Mouse (Mus musculus): ENCODE data around the gene Ephx3. TPM values are rescaled to one million over a fixed set of nuclear protein-coding genes. Genes with fewer than 3 reads are reported as not detected.
"Not testable (repeated sequence)": the region's sequence is repeated elsewhere in the genome, so short reads cannot be mapped to it uniquely, and the experiment has no call there.

The Ephx3 gene
- polyA plus RNA-seq (2014; fragmentation: Nextera tagmentation; extraction: Ambion mirVana) = 0.07 and 0.12 TPM in 2 replicates

DNA sequence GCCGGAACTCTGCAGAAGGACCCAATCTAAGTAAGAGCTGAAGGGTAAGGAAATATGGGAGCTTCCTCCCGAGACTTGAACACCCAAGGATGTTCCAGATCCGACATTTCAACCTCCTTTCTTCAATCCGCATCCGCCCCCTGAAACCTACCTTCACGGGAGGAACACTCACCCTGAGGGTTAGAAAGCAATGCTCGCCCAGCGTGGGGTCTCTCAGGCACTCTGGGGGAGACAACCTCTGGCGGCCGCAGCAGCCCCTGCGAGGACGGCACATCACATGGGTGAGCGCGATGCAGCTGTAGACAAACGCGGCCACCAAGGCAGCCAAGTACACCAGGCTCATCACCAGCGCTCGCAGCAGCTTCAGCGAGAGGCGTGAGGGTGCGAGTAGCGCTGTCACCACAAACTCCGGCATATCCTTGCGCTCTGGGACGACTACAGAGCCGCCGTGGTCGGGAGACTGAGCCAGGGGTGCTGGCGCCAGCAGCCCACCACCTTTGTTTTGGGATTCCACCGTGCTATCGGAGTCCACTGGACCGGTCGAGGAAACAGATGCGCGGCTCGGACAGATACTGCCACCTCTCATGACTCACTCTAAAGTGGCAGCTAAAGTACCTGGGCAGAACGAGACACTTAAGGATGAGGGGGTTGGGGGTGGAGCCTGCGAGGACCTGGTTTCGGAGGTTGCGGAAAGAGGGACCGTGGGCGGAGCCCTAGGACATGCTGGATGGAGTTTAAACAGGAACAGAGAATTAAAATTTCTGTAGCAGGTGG is at the start of gene Ephx3:
Ephx3 (minus strand) TSS at position 687 of the 774 bp plus-strand sequence.
- Histone ChIP-seq H3K4me3 (ENCODE audit: low read depth, low read length) (peak within 1 kb of the TSS; percentile 29), H3K9me3 (ENCODE audit: control insufficient read depth, low read length) (no peaks in the 10 kb centered on the region), H3K4me2 (peak within 1 kb of the TSS; percentile 66), H3K9ac (ENCODE audit: low read length) (peak within 1 kb of the TSS; percentile 55), H3K27ac (ENCODE audit: low read depth, low read length) (no peak within 1 kb of the TSS), H3K36me3 (ENCODE audit: control insufficient read depth, insufficient read depth, low read length) (no peaks in the 10 kb centered on the region), H3K4me1 (ENCODE audit: control insufficient read depth, insufficient read depth, low read length) (peaks cover 8% of the 10 kb centered on the region), H3K27me3 (ENCODE audit: control insufficient read depth, insufficient read depth, low read length) (peaks cover 11% of the 10 kb centered on the region)
- 8% methylated on average over 42 of the region's 42 CpGs for WGBS
- ATAC-seq (ENCODE audit: low FRiP score) (peak; percentile 61; the same call in 1 of the 2 replicates), DNase-seq (ENCODE audit: low spot score, missing footprints) (peak; percentile 92)

DNA sequence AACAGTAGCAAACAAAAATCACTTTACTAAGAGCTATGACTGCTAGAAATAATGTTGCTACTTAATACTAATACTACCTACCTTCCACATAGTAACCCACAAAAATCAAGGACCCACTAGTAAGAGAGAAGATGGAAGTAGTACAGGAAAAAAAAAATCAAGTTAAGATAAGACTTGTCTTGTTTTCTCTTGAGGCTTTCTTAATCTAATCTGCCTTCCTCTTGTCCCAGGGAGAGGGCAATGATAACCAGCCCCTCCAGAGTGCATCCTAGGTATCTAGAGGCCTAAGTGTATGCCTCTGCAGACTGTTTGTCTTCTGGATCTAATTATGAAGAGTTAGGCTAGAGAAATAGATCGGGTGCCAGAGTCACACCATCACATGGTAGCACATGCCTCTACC is 49.2 kb upstream of the Ephx3 start:
- no peaks in the 10 kb centered on the region for H3K27me3 ChIP-seq (ENCODE audit: control insufficient read depth, insufficient read depth, low read length)
- H3K4me1 ChIP-seq (ENCODE audit: control insufficient read depth, insufficient read depth, low read length) = peaks cover 3% of the 10 kb centered on the region; the same call in 1 of the 2 replicates
- no peak overlapping the region for H3K27ac ChIP-seq (ENCODE audit: low read depth, low read length)
- H3K9ac ChIP-seq (ENCODE audit: low read length) = no peak overlapping the region
- H3K9me3 ChIP-seq (ENCODE audit: control insufficient read depth, low read length) = no peaks in the 10 kb centered on the region
- H3K4me2 ChIP-seq = no peak overlapping the region
- ATAC-seq (ENCODE audit: low FRiP score) (no peak), DNase-seq (ENCODE audit: low spot score, missing footprints) (no peak)
- H3K4me3 ChIP-seq (ENCODE audit: low read depth, low read length) = no peak overlapping the region
- 81% methylated on average over 1 of the region's 1 CpGs for WGBS
- no peaks in the 10 kb centered on the region for H3K36me3 ChIP-seq (ENCODE audit: control insufficient read depth, insufficient read depth, low read length)

DNA sequence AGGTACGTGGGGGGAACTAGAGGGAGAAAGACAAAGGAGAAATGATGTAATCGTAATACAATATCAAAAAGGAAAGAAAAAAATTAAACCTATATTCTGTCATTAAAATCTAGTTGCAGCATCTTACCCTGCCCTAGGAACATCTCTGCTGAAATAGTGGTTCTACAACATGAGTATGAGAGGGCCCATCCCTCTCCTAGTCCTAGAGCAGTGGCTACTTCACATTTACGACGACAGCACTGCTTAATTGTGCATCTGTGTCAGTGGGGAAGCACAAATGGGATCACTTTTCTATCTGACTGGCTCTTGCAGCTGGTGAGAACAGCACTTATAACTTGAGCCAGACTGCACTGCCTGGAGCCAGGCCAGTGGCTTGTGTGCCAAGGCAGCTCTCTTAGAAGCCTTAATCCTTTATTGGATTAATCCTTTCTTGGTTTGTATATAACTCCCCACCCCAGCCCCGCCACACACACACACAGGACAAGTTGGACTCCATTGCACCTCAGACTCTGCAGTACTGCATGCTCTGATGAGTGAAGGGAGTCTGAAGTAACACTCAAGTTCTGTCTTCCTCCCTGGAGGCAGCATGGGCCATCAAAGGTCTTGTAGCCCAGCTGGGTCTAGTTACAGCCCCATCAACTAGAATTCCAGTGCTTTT is 46.3 kb upstream of the Ephx3 start:
- H3K27ac ChIP-seq (ENCODE audit: low read depth, low read length) = no peak overlapping the region
- DNase-seq (ENCODE audit: low spot score, missing footprints) (no peak), ATAC-seq (ENCODE audit: low FRiP score) (peak; percentile 22; the same call in 1 of the 2 replicates)
- H3K9me3 ChIP-seq (ENCODE audit: control insufficient read depth, low read length) = no peaks in the 10 kb centered on the region
- H3K9ac ChIP-seq (ENCODE audit: low read length) = no peak overlapping the region
- WGBS = 77% methylated on average over 5 of the region's 5 CpGs
- H3K36me3 ChIP-seq (ENCODE audit: control insufficient read depth, insufficient read depth, low read length) = no peaks in the 10 kb centered on the region
- no peak overlapping the region for H3K4me3 ChIP-seq (ENCODE audit: low read depth, low read length)
- H3K4me1 ChIP-seq (ENCODE audit: control insufficient read depth, insufficient read depth, low read length) = peaks cover 3% of the 10 kb centered on the region; the same call in 1 of the 2 replicates
- H3K4me2 ChIP-seq = no peak overlapping the region
- H3K27me3 ChIP-seq (ENCODE audit: control insufficient read depth, insufficient read depth, low read length) = no peaks in the 10 kb centered on the region

DNA sequence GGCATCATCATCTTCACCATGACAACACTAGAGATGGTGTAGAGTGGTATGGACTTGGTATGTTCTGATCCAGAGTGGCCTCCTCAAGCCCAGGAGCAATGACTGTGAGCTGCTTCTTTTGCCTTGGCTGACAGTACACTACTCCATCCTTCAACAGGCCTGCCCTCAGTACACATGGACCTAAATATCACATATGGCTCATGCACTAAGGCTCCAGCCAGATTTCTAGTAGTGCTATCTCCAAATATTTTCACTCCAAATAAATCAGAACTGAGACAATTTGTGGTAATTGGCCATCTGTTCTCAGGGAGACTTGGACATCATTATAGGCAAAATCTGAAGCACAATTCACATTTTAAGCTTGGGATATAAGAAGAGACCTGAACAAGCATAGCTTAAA is 43.8 kb upstream of the Ephx3 start:
- peaks cover 3% of the 10 kb centered on the region; the same call in 1 of the 2 replicates for H3K4me1 ChIP-seq (ENCODE audit: control insufficient read depth, insufficient read depth, low read length)
- no peaks in the 10 kb centered on the region for H3K27me3 ChIP-seq (ENCODE audit: control insufficient read depth, insufficient read depth, low read length)
- no peak overlapping the region for H3K27ac ChIP-seq (ENCODE audit: low read depth, low read length)
- no peaks in the 10 kb centered on the region for H3K9me3 ChIP-seq (ENCODE audit: control insufficient read depth, low read length)
- no peak for DNase-seq (ENCODE audit: low spot score, missing footprints)
- no peak for ATAC-seq (ENCODE audit: low FRiP score)
- H3K4me2 ChIP-seq = no peak overlapping the region
- H3K4me3 ChIP-seq (ENCODE audit: low read depth, low read length) = no peak overlapping the region
- H3K36me3 ChIP-seq (ENCODE audit: control insufficient read depth, insufficient read depth, low read length) = peaks cover 3% of the 10 kb centered on the region; the same call in 1 of the 2 replicates
- H3K9ac ChIP-seq (ENCODE audit: low read length) = no peak overlapping the region

DNA sequence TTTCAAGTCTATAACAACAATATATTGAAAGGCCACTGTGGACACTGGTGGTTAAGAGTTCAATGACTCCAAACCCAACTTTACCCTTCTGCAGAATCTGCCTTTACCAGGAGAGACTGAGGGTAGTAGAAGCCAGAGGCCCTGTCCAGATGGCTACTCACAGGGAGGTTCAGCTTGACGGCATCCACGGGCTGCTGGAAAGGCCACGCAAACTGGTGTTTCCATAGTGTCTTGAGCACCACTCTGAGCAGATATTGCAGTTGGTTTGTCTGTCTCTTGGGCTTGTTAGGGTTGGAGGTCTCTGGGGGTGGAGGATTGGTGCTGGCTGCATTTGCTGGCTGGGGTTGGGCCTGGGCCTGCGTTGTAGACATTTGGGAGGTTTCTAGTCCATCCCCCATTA is 39.9 kb upstream of the Ephx3 start:
- WGBS = 98% methylated on average over 4 of the region's 4 CpGs
- H3K27me3 ChIP-seq (ENCODE audit: control insufficient read depth, insufficient read depth, low read length) = no peaks in the 10 kb centered on the region

DNA sequence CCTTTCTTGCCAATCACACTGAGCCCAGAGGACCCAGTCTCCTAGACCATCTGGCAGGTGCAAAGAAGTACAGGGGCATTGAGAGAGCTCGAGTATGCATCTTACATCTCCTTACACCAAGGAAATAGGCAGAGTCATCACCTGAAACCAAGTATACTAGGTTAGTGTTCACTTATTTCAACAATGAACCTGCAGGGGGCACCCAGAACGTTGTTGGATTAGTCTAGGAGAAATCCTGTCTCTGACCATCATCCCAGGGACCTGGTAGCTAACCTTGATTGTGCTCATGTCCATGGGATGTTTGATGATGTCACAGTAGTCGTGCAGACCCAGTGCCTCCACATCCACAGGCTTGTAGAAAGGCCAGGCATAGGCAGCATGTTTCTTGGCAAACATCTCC is 31.5 kb upstream of the Ephx3 start:
- Histone ChIP-seq H3K36me3 (ENCODE audit: control insufficient read depth, insufficient read depth, low read length) (peaks cover 31% of the 10 kb centered on the region), H3K27ac (ENCODE audit: low read depth, low read length) (no peak overlapping the region), H3K27me3 (ENCODE audit: control insufficient read depth, insufficient read depth, low read length) (no peaks in the 10 kb centered on the region), H3K9me3 (ENCODE audit: control insufficient read depth, low read length) (no peaks in the 10 kb centered on the region), H3K4me2 (no peak overlapping the region), H3K9ac (ENCODE audit: low read length) (no peak overlapping the region), H3K4me1 (ENCODE audit: control insufficient read depth, insufficient read depth, low read length) (no peaks in the 10 kb centered on the region), H3K4me3 (ENCODE audit: low read depth, low read length) (no peak overlapping the region)
- ATAC-seq (ENCODE audit: low FRiP score) (no peak), DNase-seq (ENCODE audit: low spot score, missing footprints) (no peak)
- WGBS = 72% methylated on average over 3 of the region's 3 CpGs

More for the DNA sequence above, 39.9 kb upstream of the Ephx3 start:
- ATAC-seq (ENCODE audit: low FRiP score) (no peak), DNase-seq (ENCODE audit: low spot score, missing footprints) (no peak)
- H3K4me2 ChIP-seq = no peak overlapping the region
- no peaks in the 10 kb centered on the region for H3K9me3 ChIP-seq (ENCODE audit: control insufficient read depth, low read length)
- no peaks in the 10 kb centered on the region for H3K4me1 ChIP-seq (ENCODE audit: control insufficient read depth, insufficient read depth, low read length)
- H3K36me3 ChIP-seq (ENCODE audit: control insufficient read depth, insufficient read depth, low read length) = peaks cover 9% of the 10 kb centered on the region; the same call in 1 of the 2 replicates
- H3K4me3 ChIP-seq (ENCODE audit: low read depth, low read length) = no peak overlapping the region
- no peak overlapping the region for H3K9ac ChIP-seq (ENCODE audit: low read length)
- no peak overlapping the region for H3K27ac ChIP-seq (ENCODE audit: low read depth, low read length)

DNA sequence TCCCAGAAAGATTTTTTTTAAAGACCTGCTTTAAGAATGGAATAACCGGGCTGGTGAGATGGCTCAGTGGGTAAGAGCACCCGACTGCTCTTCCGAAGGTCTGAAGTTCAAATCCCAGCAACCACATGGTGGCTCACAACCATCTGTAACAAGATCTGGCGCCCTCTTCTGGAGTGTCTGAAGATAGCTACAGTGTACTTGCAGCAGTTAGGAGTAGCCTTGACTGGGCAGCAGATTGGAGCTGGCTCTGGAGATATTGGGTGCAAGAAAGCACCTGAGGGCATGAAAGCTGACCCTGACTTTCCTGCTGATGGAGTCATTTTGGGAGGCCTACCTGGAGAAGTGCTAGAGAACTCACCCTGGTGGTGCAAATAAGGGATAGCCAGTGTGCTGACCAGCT is 26.2 kb upstream of the Ephx3 start:
- ATAC-seq (ENCODE audit: low FRiP score); H3K9me3 ChIP-seq (ENCODE audit: control insufficient read depth, low read length); H3K27me3 ChIP-seq (ENCODE audit: control insufficient read depth, insufficient read depth, low read length); H3K4me1 ChIP-seq (ENCODE audit: control insufficient read depth, insufficient read depth, low read length); DNase-seq (ENCODE audit: low spot score, missing footprints); H3K4me3 ChIP-seq (ENCODE audit: low read depth, low read length); H3K4me2 ChIP-seq; H3K9ac ChIP-seq (ENCODE audit: low read length); H3K27ac ChIP-seq (ENCODE audit: low read depth, low read length): not testable (repeated sequence)
- H3K36me3 ChIP-seq (ENCODE audit: control insufficient read depth, insufficient read depth, low read length) = peaks cover 27% of the 10 kb centered on the region
- WGBS = 74% methylated on average over 4 of the region's 4 CpGs

DNA sequence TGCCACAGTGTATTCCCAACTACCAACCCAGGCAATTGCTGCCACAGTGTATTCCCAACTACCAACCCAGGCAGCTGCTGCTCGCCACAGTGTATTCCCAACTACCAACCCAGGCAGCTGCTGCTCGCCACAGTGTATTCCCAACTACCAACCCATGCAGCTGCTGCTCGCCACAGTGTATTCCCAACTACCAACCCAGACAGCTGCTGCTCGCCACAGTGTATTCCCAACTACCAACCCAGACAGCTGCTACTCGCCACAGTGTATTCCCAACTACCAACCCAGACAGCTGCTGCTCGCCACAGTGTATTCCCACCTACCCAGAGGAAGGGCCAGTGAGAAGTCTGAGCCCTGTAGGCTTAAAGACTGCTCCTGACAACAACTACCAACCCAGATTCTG is 22.2 kb upstream of the Ephx3 start:
- not testable (repeated sequence) for ATAC-seq (ENCODE audit: low FRiP score); H3K27ac ChIP-seq (ENCODE audit: low read depth, low read length); H3K4me3 ChIP-seq (ENCODE audit: low read depth, low read length); H3K27me3 ChIP-seq (ENCODE audit: control insufficient read depth, insufficient read depth, low read length); DNase-seq (ENCODE audit: low spot score, missing footprints); H3K9me3 ChIP-seq (ENCODE audit: control insufficient read depth, low read length); H3K4me1 ChIP-seq (ENCODE audit: control insufficient read depth, insufficient read depth, low read length); H3K4me2 ChIP-seq; H3K9ac ChIP-seq (ENCODE audit: low read length)
- 91% methylated on average over 6 of the region's 6 CpGs for WGBS
- peaks cover 27% of the 10 kb centered on the region; the same call in 1 of the 2 replicates for H3K36me3 ChIP-seq (ENCODE audit: control insufficient read depth, insufficient read depth, low read length)

DNA sequence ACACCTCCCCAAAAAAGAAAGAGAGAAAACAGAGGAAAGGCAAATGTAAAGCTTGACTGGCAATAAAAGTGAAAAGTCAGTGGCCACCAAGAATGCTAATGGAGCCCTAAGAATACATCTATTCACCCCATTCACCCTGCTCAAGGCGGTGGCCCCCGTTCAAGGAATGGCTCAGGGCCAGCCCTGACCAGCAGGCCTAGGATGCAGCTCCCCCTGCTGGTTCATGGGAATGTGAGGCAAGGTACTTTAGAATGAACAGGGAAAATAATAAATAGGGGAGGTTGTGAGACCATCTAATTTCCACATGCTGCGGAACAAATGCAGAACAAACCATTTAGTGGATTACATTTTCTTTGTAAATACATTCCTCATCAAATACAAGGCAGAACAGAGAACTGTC is 20.4 kb upstream of the Ephx3 start:
- Histone ChIP-seq H3K9ac (ENCODE audit: low read length) (no peak overlapping the region), H3K27ac (ENCODE audit: low read depth, low read length) (no peak overlapping the region), H3K4me2 (no peak overlapping the region), H3K27me3 (ENCODE audit: control insufficient read depth, insufficient read depth, low read length) (no peaks in the 10 kb centered on the region), H3K4me3 (ENCODE audit: low read depth, low read length) (no peak overlapping the region), H3K4me1 (ENCODE audit: control insufficient read depth, insufficient read depth, low read length) (no peaks in the 10 kb centered on the region), H3K9me3 (ENCODE audit: control insufficient read depth, low read length) (no peaks in the 10 kb centered on the region), H3K36me3 (ENCODE audit: control insufficient read depth, insufficient read depth, low read length) (peaks cover 29% of the 10 kb centered on the region)
- peak; percentile 92 for DNase-seq (ENCODE audit: low spot score, missing footprints)
- peak; percentile 72; the same call in 1 of the 2 replicates for ATAC-seq (ENCODE audit: low FRiP score)
- 52% methylated on average over 3 of the region's 3 CpGs for WGBS
